Mouse (Mus musculus) liver, embryonic 14.5 days (tissue): ENCODE results near the gene Adamts12.

Experiments
- CTCF ChIP-seq: IDR thresholded peaks from 2 replicates; pipeline ENCODE4 v1.5.1; 2016; ENCODE audit warnings: antibody characterized with exemption, low read depth, control low read depth
- EP300 ChIP-seq: IDR thresholded peaks from 2 replicates; pipeline ENCODE4 v1.6.1; 2016; ENCODE audit warnings: antibody characterized with exemption, low read depth

DNA sequence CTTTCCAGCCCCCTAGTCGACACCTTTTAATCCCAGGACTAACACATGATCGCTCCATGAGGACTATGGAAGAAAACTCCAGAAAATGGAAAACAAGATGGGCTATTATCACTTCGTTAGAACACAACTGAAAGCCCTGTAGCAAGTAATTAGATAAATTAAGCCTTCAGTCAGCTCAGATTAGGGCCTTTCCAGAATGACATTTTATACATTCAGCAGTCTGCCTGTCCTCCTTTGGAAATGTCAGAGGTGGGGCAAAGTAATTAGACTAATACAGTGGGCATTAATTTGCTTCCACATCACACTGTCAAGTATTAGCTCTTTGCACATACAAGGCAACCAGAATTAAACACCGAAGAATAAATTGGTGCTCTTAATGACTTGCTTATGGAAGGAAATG is 233.4 kb downstream of the Adamts12 start:
- TF ChIP-seq CTCF (no peak), EP300 (no peak)
